Mouse (Mus musculus) CH12.LX (cell line): ENCODE results near the gene Ppfibp2. TPM values are rescaled to one million over a fixed set of nuclear protein-coding genes. Genes with fewer than 3 reads are reported as not detected.
A peak's percentile ranks its signal among the peaks of the same experiment; 100 is the strongest.

Experiments
- DNase-seq: peaks from one replicate; pipeline ENCODE4 v3.0.0-alpha.2; 2013; ENCODE audit errors: extremely low read depth
- H3K27ac ChIP-seq: 2 replicates; pipeline ENCODE4 v1.5.1; 2012; ENCODE audit warnings: low read depth, mild to moderate bottlenecking, control low read depth, moderate library complexity; ENCODE audit not compliant: insufficient read depth
- H3K27me3 ChIP-seq: replicated peaks from 2 replicates; pipeline ENCODE3; 2012; ENCODE audit warnings: inconsistent platforms
- H3K36me3 ChIP-seq, 2 experiments: replicated peaks in 1 of 2; 2 replicates each; pipeline versions ENCODE3 to v1.6.1; 2012; ENCODE audit warnings: inconsistent platforms in 1 of 2, low read length in 1 of 2, mild to moderate bottlenecking in 1 of 2, mixed read lengths in 1 of 2, moderate library complexity in 1 of 2; ENCODE audit not compliant: control insufficient read depth in 1 of 2, insufficient read depth in 1 of 2
- H3K4me1 ChIP-seq, 2 experiments: 2 replicates each; pipeline ENCODE4 v1.6.1; 2012; ENCODE audit warnings: inconsistent platforms in 1 of 2, moderate library complexity in 1 of 2; ENCODE audit not compliant: insufficient read depth in 2 of 2, control insufficient read depth in 1 of 2
- H3K4me2 ChIP-seq: 2 replicates; pipeline ENCODE4 v1.6.1; 2012; ENCODE audit warnings: low read depth, mild to moderate bottlenecking, control low read depth; ENCODE audit not compliant: poor library complexity, insufficient read depth, severe bottlenecking
- H3K4me3 ChIP-seq, 3 experiments: fragments of 150-350 bp in 1 of 3; sonication (generic) in 1 of 3; replicated peaks in 1 of 3; 2 replicates each; pipeline versions ENCODE3 to v1.5.1; 2011 to 2012; ENCODE audit warnings: low read depth in 2 of 3, low read length in 2 of 3, mild to moderate bottlenecking in 2 of 3, moderate library complexity in 2 of 3, control low read depth in 1 of 3, improper control_type of control experiment in 1 of 3, inconsistent platforms in 1 of 3, mixed read lengths in 1 of 3; ENCODE audit not compliant: poor library complexity in 1 of 3
- H3K79me2 ChIP-seq: replicated peaks from 2 replicates; pipeline ENCODE4 v1.6.1; 2012; ENCODE audit warnings: mild to moderate bottlenecking, moderate library complexity; ENCODE audit not compliant: control insufficient read depth, poor library complexity, insufficient read depth, severe bottlenecking; ENCODE audit errors: extremely low read depth
- H3K9ac ChIP-seq: 2 replicates; pipeline ENCODE4 v1.6.1; 2012; ENCODE audit warnings: low read depth, mild to moderate bottlenecking, control low read depth, moderate library complexity; ENCODE audit not compliant: insufficient read depth
- H3K9me3 ChIP-seq: replicated peaks from 2 replicates; pipeline ENCODE3; 2012; ENCODE audit warnings: low read length, inconsistent platforms, mixed read lengths
- BHLHE40 ChIP-seq: IDR thresholded peaks from 2 replicates; pipeline ENCODE4 v1.6.1; 2011; ENCODE audit warnings: mild to moderate bottlenecking, low read depth, low read length, improper control_type of control experiment
- CTCF ChIP-seq, 2 experiments: IDR thresholded peaks in 1 of 2; conservative IDR thresholded peaks in 1 of 2; 2 replicates each; pipeline ENCODE4 v1.5.1; 2011 to 2012; ENCODE audit warnings: low read depth in 2 of 2, low read length in 2 of 2, improper control_type of control experiment in 1 of 2, inconsistent platforms in 1 of 2, mild to moderate bottlenecking in 1 of 2, moderate library complexity in 1 of 2
- E2F4 ChIP-seq: IDR thresholded peaks from 2 replicates; pipeline ENCODE4 v1.6.1; 2011; ENCODE audit warnings: low read depth, low read length, improper control_type of control experiment; ENCODE audit not compliant: insufficient replicate concordance
- HCFC1 ChIP-seq: IDR thresholded peaks from 2 replicates; pipeline ENCODE4 v1.6.1; 2012; ENCODE audit warnings: low read depth, mild to moderate bottlenecking, inconsistent platforms, low read length, improper control_type of control experiment
- MAX ChIP-seq: IDR thresholded peaks from 2 replicates; pipeline ENCODE4 v1.6.1; 2011; ENCODE audit warnings: low read length, improper control_type of control experiment
- MAZ ChIP-seq: IDR thresholded peaks from 2 replicates; pipeline ENCODE4 v1.6.1; 2012; ENCODE audit warnings: low read depth, mild to moderate bottlenecking, inconsistent platforms, low read length, improper control_type of control experiment, moderate library complexity
- MEF2A ChIP-seq: IDR thresholded peaks from 2 replicates; pipeline ENCODE4 v1.6.1; 2014; ENCODE audit warnings: low read depth, mild to moderate bottlenecking, inconsistent platforms, low read length, improper control_type of control experiment, borderline replicate concordance
- MYC ChIP-seq: IDR thresholded peaks from 2 replicates; pipeline ENCODE4 v1.6.1; 2011; ENCODE audit warnings: low read depth, mild to moderate bottlenecking, improper control_type of control experiment, low read length
- NELFE ChIP-seq: IDR thresholded peaks from 2 replicates; pipeline ENCODE4 v1.6.1; 2011; ENCODE audit warnings: low read depth, low read length, improper control_type of control experiment
- POLR2A ChIP-seq: IDR thresholded peaks from 2 replicates; pipeline ENCODE4 v1.6.1; 2011; ENCODE audit warnings: low read depth, mild to moderate bottlenecking, improper control_type of control experiment, low read length
- RCOR1 ChIP-seq: conservative IDR thresholded peaks from 2 replicates; pipeline ENCODE4 v1.6.1; 2012; ENCODE audit warnings: low read depth, mild to moderate bottlenecking, inconsistent platforms, low read length, improper control_type of control experiment
- SIN3A ChIP-seq: IDR thresholded peaks from 2 replicates; pipeline ENCODE4 v1.6.1; 2012; ENCODE audit warnings: low read length, improper control_type of control experiment, inconsistent platforms
- TCF12 ChIP-seq: IDR thresholded peaks from 2 replicates; pipeline ENCODE4 v1.6.1; 2014; ENCODE audit warnings: low read depth, mild to moderate bottlenecking, inconsistent platforms, low read length, improper control_type of control experiment
- ZNF384 ChIP-seq: IDR thresholded peaks from 2 replicates; pipeline ENCODE4 v1.6.1; 2012; ENCODE audit warnings: low read depth, low read length, improper control_type of control experiment, inconsistent platforms
- dilution Hi-C: fragments of 300-500 bp; cut with MboI; formaldehyde crosslinking; loops from 2 replicates; pipeline ENCODE4 v1.14.3; 2020; ENCODE audit warnings: low sequenced_read_pairs; ENCODE audit not compliant: extremely low pct_unique_long_range_greater_than_20kb, extremely low pct_ligation_motif_present
- in situ Hi-C: fragments of 300-500 bp; cut with MboI; formaldehyde crosslinking; loops from 3 replicates; pipeline ENCODE4 v1.14.3; 2019; ENCODE audit warnings: low sequenced_read_pairs, low pct_ligation_motif_present, low pct_unique_long_range_greater_than_20kb, mixed read lengths
- polyA plus RNA-seq: library from polyadenylated mRNA; unstranded; fragments of >175 nt; gene quantifications from 2 replicates; pipeline ENCODE4 v1.2.1, GENCODE M21; 2012; ENCODE audit warnings: low read depth; ENCODE audit not compliant: insufficient read length
- total RNA-seq, 2 experiments: library from RNA; depleted of rRNA; stranded (reverse); fragments of 300-350 nt in 1 of 2; fragments of >200 nt in 1 of 2; gene quantifications; 2 replicates each; pipeline ENCODE4 v1.2.3; 2012 to 2014

The Ppfibp2 gene
- total and polyA plus RNA-seq, 3 experiments, result 30.2 to 40.3 (median 40.2) TPM

GRCm38 (mm10) chr7:107683622-107684021 is 88.6 kb downstream of the Ppfibp2 start (continued):
- peak; percentile 60; the same call in 1 of the 2 replicates for TF ChIP-seq MYC
- no peak for TF ChIP-seq MAZ
- peak; percentile 73 for TF ChIP-seq BHLHE40
- TF ChIP-seq SIN3A, result no peak
- TF ChIP-seq RCOR1, result peak; percentile 75; the same call in 1 of the 2 replicates

GRCm38 (mm10) chr7:107685238-107685954 is 90.4 kb downstream of the Ppfibp2 start:
- no peak overlapping the region for H3K4me2 ChIP-seq

GRCm38 (mm10) chr7:107685955-107686285 is 90.9 kb downstream of the Ppfibp2 start:
- H3K4me3 ChIP-seq, result no peak overlapping the region
- H3K36me3 ChIP-seq, result peaks cover 42 to 84% of the 10 kb centered on the region in 2 experiments
- no peaks in the 10 kb centered on the region for H3K27me3 ChIP-seq
- H3K9ac ChIP-seq, result no peak overlapping the region
- no peak for TF ChIP-seq ZNF384
- TF ChIP-seq E2F4, result no peak
- TF ChIP-seq HCFC1, result no peak
- no peaks in the 10 kb centered on the region for H3K9me3 ChIP-seq
- peaks cover 3 to 61% of the 10 kb centered on the region in 2 experiments; a peak in 3 of 4 replicates for H3K4me1 ChIP-seq
- in situ Hi-C loops (no loop called here), dilution Hi-C loops (no loop called here)
- no peaks in the 10 kb centered on the region; the same call in 1 of the 2 replicates for H3K79me2 ChIP-seq
- DNase-seq, result no peak
- H3K4me2 ChIP-seq, result no peak overlapping the region
- no peak overlapping the region for H3K27ac ChIP-seq

More at GRCm38 (mm10) chr7:107685238-107685954, 90.4 kb downstream of the Ppfibp2 start:
- H3K36me3 ChIP-seq, result peaks cover 45 to 86% of the 10 kb centered on the region in 2 experiments
- no peaks in the 10 kb centered on the region; the same call in 1 of the 2 replicates for H3K79me2 ChIP-seq
- peaks cover 3 to 62% of the 10 kb centered on the region in 2 experiments; a peak in 3 of 4 replicates for H3K4me1 ChIP-seq
- no peaks in the 10 kb centered on the region for H3K9me3 ChIP-seq
- dilution Hi-C loops, result no loop called here
- in situ Hi-C loops, result no loop called here
- H3K27me3 ChIP-seq, result no peaks in the 10 kb centered on the region
- H3K4me3 ChIP-seq, result no peak overlapping the region
- no peak for DNase-seq
- no peak overlapping the region for H3K27ac ChIP-seq
- TF ChIP-seq POLR2A, result no peak
- TF ChIP-seq TCF12, result no peak
- no peak for TF ChIP-seq MAX
- TF ChIP-seq SIN3A, result no peak
- no peak for TF ChIP-seq ZNF384
- TF ChIP-seq BHLHE40, result no peak
- no peak for TF ChIP-seq MEF2A
- no peak for TF ChIP-seq NELFE
- no peak for TF ChIP-seq MYC
- no peak for TF ChIP-seq CTCF (conservative IDR thresholded peaks at IDR 0.05 in 1 of 2, IDR thresholded peaks at IDR 0.05 in 1 of 2; ENCODE audit: low read depth in 2 of 2, low read length in 2 of 2)
- H3K9ac ChIP-seq, result no peak overlapping the region
